Mouse (Mus musculus) lung, embryonic 14.5 days (tissue): ENCODE measurements around the gene Muc1. TPM values are rescaled to one million over a fixed set of nuclear protein-coding genes. Genes with fewer than 3 reads are reported as not detected.

Experiments
- ATAC-seq: fragments of 200-750 bp; cut with Nextera tagmentation; 2 replicates; pipeline ENCODE4 v1.8.0; 2017; ENCODE audit warnings: mild to moderate bottlenecking, moderate TSS enrichment, moderate library complexity; ENCODE audit not compliant: insufficient read depth
- DNase-seq: peaks from one replicate; pipeline ENCODE4 v3.0.0-alpha.2; 2015
- H3K27ac ChIP-seq: fragments of 300-500 bp; sonication (generic); 2 replicates; pipeline ENCODE4 v1.5.1; 2014; ENCODE audit warnings: low read depth, mild to moderate bottlenecking, moderate library complexity
- H3K27me3 ChIP-seq: fragments of 300-500 bp; sonication (generic); 2 replicates; pipeline ENCODE4 v1.6.1; 2014; ENCODE audit warnings: low read length, control low read depth; ENCODE audit not compliant: insufficient read depth
- H3K36me3 ChIP-seq: fragments of 300-500 bp; sonication (generic); 2 replicates; pipeline ENCODE4 v1.6.1; 2014; ENCODE audit warnings: control low read depth; ENCODE audit not compliant: insufficient read depth
- H3K4me1 ChIP-seq: fragments of 300-500 bp; sonication (generic); 2 replicates; pipeline ENCODE4 v1.6.1; 2014; ENCODE audit warnings: antibody characterized with exemption, control low read depth; ENCODE audit not compliant: insufficient read depth
- H3K4me2 ChIP-seq: fragments of 300-500 bp; sonication (generic); 2 replicates; pipeline ENCODE4 v1.6.1; 2014; ENCODE audit warnings: mild to moderate bottlenecking
- H3K4me3 ChIP-seq: fragments of 300-500 bp; sonication (generic); 2 replicates; pipeline ENCODE4 v1.5.1; 2014; ENCODE audit warnings: low read depth, low read length
- H3K9ac ChIP-seq: fragments of 300-500 bp; sonication (generic); 2 replicates; pipeline ENCODE4 v1.6.1; 2014
- H3K9me3 ChIP-seq: fragments of 300-500 bp; sonication (generic); 2 replicates; pipeline ENCODE4 v1.6.1; 2016; ENCODE audit warnings: low read depth, low read length, control low read depth
- CTCF ChIP-seq: IDR thresholded peaks from 2 replicates; pipeline ENCODE4 v1.5.1; 2016; ENCODE audit warnings: antibody characterized with exemption, low read depth
- WGBS: fragments of 180-500 bp; shearing (Covaris S2); extraction: QIAGEN DNeasy Blood & Tissue Kit; methylation state at CpG from one replicate; pipeline ENCODE4 v1.1.7; 2014; 5-methylcytosine and 5-hydroxymethylcytosine counted together
- polyA plus RNA-seq: library from polyadenylated mRNA; unstranded; fragments of >200 nt; fragmentation: Nextera tagmentation; extraction: Ambion mirVana; gene quantifications from 2 replicates; pipeline ENCODE4 v1.2.1, GENCODE M21; 2014

Gene Muc1
- polyA plus RNA-seq, 1 experiment from 2014 or later = 50.4 TPM

- peaks cover 10% of the 10 kb centered on the region; the same call in 1 of the 2 replicates for H3K36me3 ChIP-seq
- no peak for TF ChIP-seq CTCF
- peak overlapping the region; percentile 79 for H3K27ac ChIP-seq
Observed at GRCm38 (mm10) chr3:89219546-89219945, 9.3 kb upstream of the Muc1 start.

GRCm38 (mm10) chr3:89221167-89221566 is 7.7 kb upstream of the Muc1 start:
- no peaks in the 10 kb centered on the region for H3K27me3 ChIP-seq
- H3K9me3 ChIP-seq = no peaks in the 10 kb centered on the region
- H3K27ac ChIP-seq = no peak overlapping the region
- H3K36me3 ChIP-seq = peaks cover 10% of the 10 kb centered on the region; the same call in 1 of the 2 replicates
- no peak overlapping the region for H3K4me3 ChIP-seq
- peaks cover 12% of the 10 kb centered on the region for H3K4me1 ChIP-seq
- 70% methylated on average over 5 of the region's 5 CpGs for WGBS
- H3K9ac ChIP-seq = no peak overlapping the region
- H3K4me2 ChIP-seq = no peak overlapping the region
- no peak for TF ChIP-seq CTCF
- ATAC-seq (no peak), DNase-seq (no peak)

More at GRCm38 (mm10) chr3:89219546-89219945, 9.3 kb upstream of the Muc1 start:
- 12% methylated on average over 8 of the region's 8 CpGs for WGBS
- H3K4me2 ChIP-seq = peak overlapping the region; percentile 36
- no peak overlapping the region for H3K4me3 ChIP-seq
- no peak overlapping the region for H3K9ac ChIP-seq
- DNase-seq (peak; percentile 45), ATAC-seq (peak; percentile 28; the same call in 1 of the 2 replicates)
- no peaks in the 10 kb centered on the region for H3K27me3 ChIP-seq
- H3K4me1 ChIP-seq = peaks cover 16% of the 10 kb centered on the region
- H3K9me3 ChIP-seq = no peaks in the 10 kb centered on the region

DNA sequence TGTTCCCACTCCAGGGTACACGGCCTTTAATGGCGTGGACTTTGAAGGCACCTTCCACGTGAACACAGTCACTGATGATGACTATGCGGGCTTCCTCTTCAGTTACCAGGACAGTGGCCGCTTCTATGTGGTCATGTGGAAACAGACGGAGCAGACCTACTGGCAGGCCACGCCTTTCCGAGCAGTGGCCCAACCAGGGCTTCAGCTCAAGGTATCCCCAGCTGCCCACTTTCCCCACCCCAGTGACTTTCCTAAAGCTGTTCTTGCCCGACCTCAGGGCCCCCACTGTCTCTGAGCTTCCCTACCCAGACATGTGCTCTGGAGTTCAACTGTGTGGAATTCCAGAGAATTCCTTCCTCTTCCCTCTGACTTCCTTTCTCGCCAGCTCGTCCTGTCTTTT is 4.1 kb upstream of the Muc1 start:
- WGBS = 72% methylated on average over 11 of the region's 11 CpGs
- peak overlapping the region; percentile 86 for H3K4me2 ChIP-seq
- no peak for ATAC-seq
- no peaks in the 10 kb centered on the region for H3K9me3 ChIP-seq
- no peaks in the 10 kb centered on the region for H3K27me3 ChIP-seq
- peaks cover 12% of the 10 kb centered on the region; the same call in 1 of the 2 replicates for H3K4me1 ChIP-seq
- DNase-seq = no peak
- peaks cover 10% of the 10 kb centered on the region; the same call in 1 of the 2 replicates for H3K36me3 ChIP-seq
- no peak overlapping the region for H3K4me3 ChIP-seq
- TF ChIP-seq CTCF = no peak
- H3K9ac ChIP-seq = no peak overlapping the region
- H3K27ac ChIP-seq = no peak overlapping the region

DNA sequence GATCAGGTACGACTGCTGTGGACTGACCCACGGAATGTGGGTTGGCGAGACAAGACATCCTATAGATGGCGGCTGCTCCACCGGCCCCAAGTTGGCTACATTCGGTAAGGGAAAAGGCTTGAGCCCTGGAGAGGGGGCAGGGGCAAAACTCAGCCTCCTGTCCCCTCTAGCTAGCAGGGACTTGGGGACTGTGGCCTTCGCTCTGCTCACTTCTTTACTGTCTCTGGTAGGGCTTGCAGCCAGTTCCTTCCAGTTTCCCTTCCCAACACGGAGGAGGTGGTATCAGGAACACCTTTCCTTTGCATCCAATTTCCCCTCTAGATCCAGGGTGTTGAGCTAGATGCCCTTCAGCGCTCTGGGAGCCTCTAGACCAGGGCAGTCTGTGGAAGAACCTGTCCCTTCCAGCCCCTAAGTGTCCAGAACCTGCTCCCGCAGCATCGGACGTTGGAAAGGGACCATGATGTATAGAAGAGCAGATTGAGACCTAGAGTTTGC is 3.5 kb upstream of the Muc1 start:
- TF ChIP-seq CTCF = no peak
- H3K36me3 ChIP-seq = peaks cover 10% of the 10 kb centered on the region; the same call in 1 of the 2 replicates
- no peaks in the 10 kb centered on the region for H3K27me3 ChIP-seq
- H3K4me1 ChIP-seq = peaks cover 12% of the 10 kb centered on the region; the same call in 1 of the 2 replicates
- H3K27ac ChIP-seq = peak overlapping the region; percentile 15; the same call in 1 of the 2 replicates
- H3K4me2 ChIP-seq = peak overlapping the region; percentile 86
- peak overlapping the region; percentile 45 for H3K4me3 ChIP-seq
- ATAC-seq (no peak), DNase-seq (no peak)
- WGBS = 54% methylated on average over 12 of the region's 12 CpGs
- H3K9ac ChIP-seq = no peak overlapping the region
- H3K9me3 ChIP-seq = no peaks in the 10 kb centered on the region

DNA sequence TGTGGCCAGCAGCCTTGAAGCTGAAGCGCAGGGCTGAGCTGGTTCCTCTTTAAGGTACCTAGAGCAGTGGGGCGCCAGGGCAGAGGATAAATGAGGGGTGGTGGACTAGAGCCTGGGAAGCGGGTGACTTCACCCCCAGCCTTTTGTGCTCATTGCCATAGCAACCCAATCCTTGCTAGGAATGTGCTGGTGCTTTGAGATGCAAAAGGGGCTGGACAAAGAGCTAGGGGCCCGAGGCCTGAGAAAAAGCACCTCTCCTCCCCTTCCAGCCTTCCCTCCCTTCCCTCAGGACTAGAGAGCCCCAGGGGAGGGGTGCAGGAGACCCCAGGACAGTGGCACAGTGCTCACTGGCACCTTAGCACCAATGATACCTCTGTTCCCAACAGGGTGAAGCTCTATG is 2.9 kb upstream of the Muc1 start:
- Histone ChIP-seq H3K9ac (peak overlapping the region; percentile 48; the same call in 1 of the 2 replicates), H3K36me3 (peaks cover 10% of the 10 kb centered on the region; the same call in 1 of the 2 replicates), H3K27me3 (no peaks in the 10 kb centered on the region), H3K4me2 (peak overlapping the region; percentile 86), H3K4me1 (peaks cover 12% of the 10 kb centered on the region; the same call in 1 of the 2 replicates), H3K4me3 (peak overlapping the region; percentile 45), H3K9me3 (no peaks in the 10 kb centered on the region), H3K27ac (peak overlapping the region; percentile 15; the same call in 1 of the 2 replicates)
- 48% methylated on average over 4 of the region's 4 CpGs for WGBS
- no peak for ATAC-seq
- TF ChIP-seq CTCF = no peak
- peak; percentile 60 for DNase-seq

GRCm38 (mm10) chr3:89226361-89226760 is 2.5 kb upstream of the Muc1 start:
- Histone ChIP-seq H3K4me3 (peak overlapping the region; percentile 45), H3K36me3 (peaks cover 10% of the 10 kb centered on the region; the same call in 1 of the 2 replicates), H3K27ac (no peak overlapping the region; the same call in 1 of the 2 replicates), H3K9me3 (no peaks in the 10 kb centered on the region), H3K4me1 (peaks cover 12% of the 10 kb centered on the region; the same call in 1 of the 2 replicates), H3K4me2 (peak overlapping the region; percentile 86), H3K27me3 (no peaks in the 10 kb centered on the region), H3K9ac (peak overlapping the region; percentile 48)
- TF ChIP-seq CTCF = no peak
- no peak for DNase-seq
- ATAC-seq = no peak
- 37% methylated on average over 11 of the region's 11 CpGs for WGBS

- no peak for TF ChIP-seq CTCF
- peaks cover 15% of the 10 kb centered on the region; the same call in 1 of the 2 replicates for H3K4me1 ChIP-seq
- H3K4me2 ChIP-seq = peak within 1 kb of the TSS; percentile 86
- peak; percentile 18; the same call in 1 of the 2 replicates for ATAC-seq
- peak within 1 kb of the TSS; percentile 48 for H3K9ac ChIP-seq
- no peak for DNase-seq
- peak within 1 kb of the TSS; percentile 81 for H3K27ac ChIP-seq
- H3K9me3 ChIP-seq = no peaks in the 10 kb centered on the region
- H3K27me3 ChIP-seq = no peaks in the 10 kb centered on the region
- peaks cover 7% of the 10 kb centered on the region; the same call in 1 of the 2 replicates for H3K36me3 ChIP-seq
- H3K4me3 ChIP-seq = peak within 1 kb of the TSS; percentile 45
- WGBS = 3% methylated on average over 21 of the region's 21 CpGs
Observed at GRCm38 (mm10) chr3:89226900-89227299, 2.0 kb upstream of the Muc1 start, which contains the start of gene Mtx1. Mtx1 (minus strand) TSS chr3:89227088.
